In the genomic region with DNA sequence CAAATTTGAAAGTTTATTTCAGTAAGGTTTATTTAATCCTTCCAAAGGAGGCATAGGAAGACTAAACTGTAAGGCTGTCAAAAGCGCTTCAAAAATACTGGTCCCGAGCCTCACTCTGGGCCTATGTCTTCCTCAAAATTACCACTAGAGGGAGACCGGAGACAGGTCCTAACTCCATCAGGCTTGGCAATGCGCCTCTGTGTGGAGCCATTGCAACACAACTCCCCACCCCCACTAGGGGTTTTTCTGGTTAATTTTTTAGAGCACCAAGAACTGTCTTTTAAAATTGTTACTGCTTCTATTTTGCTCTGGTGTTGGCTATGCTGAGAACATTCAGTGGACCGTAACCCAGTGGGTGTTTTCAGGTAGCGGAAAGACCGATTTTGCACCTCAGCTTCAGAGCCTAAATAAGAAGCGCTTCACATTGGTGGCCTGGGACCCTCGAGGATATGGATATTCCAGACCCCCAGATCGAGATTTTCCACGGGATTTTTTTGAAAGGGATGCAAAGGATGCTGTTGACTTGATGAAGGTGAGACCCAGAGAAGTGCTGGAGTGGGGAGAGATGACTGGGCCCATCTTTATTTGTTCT, we compare ENCODE assay signal across 8 mouse cellular contexts. TPM values are rescaled to one million over a fixed set of nuclear protein-coding genes. Genes with fewer than 3 reads are reported as not detected.
A peak's percentile ranks its signal among the peaks of the same experiment; 100 is the strongest.
DNase-seq lines count a peak whose midpoint lies in the region; ATAC-seq lines count a peak whose summit lies in the region.

No protein-coding gene starts in this region.

- DNase-seq in NIH3T3 (ENCODE audit: low read depth) = peak; percentile 93
- peak; percentile 76 for DNase-seq in cerebellum, adult 9-11 months
- DNase-seq in frontal cortex, postnatal 14 days (ENCODE audit: low spot score in 2 of 2) = peak; percentile 66 to 75
- peak; percentile 91 for DNase-seq in hindbrain, embryonic 14.5 days (ENCODE audit: low spot score)
- peak; percentile 77 to 80 for DNase-seq in layer of hippocampus, postnatal 36 days
- DNase-seq in lung, postnatal 25 days (ENCODE audit: low spot score) = peak; percentile 88
- DNase-seq in retina, postnatal 1 day = peak; percentile 85
- DNase-seq in thymus, postnatal 4 days = peak; percentile 73

- H3K4me1 ChIP-seq in hindbrain, embryonic 14.5 days (replicated peaks; ENCODE audit: control insufficient read depth, insufficient read depth, low read length) = no peaks in the 10 kb centered on the region

- no peak overlapping the region for H3K4me3 ChIP-seq in hindbrain, embryonic 14.5 days (replicated peaks; ENCODE audit: low read length)

- no peak overlapping the region for H3K4me2 ChIP-seq in hindbrain, embryonic 14.5 days (replicated peaks)

- no peak overlapping the region; the same call in 1 of the 2 replicates for H3K9ac ChIP-seq in hindbrain, embryonic 14.5 days

- H3K36me3 ChIP-seq in hindbrain, embryonic 14.5 days (replicated peaks; ENCODE audit: control insufficient read depth, insufficient read depth) = peaks cover 26% of the 10 kb centered on the region

- H3K27ac ChIP-seq in hindbrain, embryonic 14.5 days = no peak overlapping the region

- 40% methylated on average over 11 of the region's 11 CpGs for WGBS in hindbrain, embryonic 14.5 days

- no peaks in the 10 kb centered on the region for H3K9me3 ChIP-seq in hindbrain, embryonic 14.5 days (ENCODE audit: control insufficient read depth, low read length)

- no peaks in the 10 kb centered on the region for H3K27me3 ChIP-seq in hindbrain, embryonic 14.5 days (ENCODE audit: control insufficient read depth, insufficient read depth, low read length)

- ATAC-seq in hindbrain, embryonic 14.5 days (ENCODE audit: low FRiP score) = peak; percentile 92

RNA-seq across cellular contexts. Expression of a gene that starts 9.1 kb away (rescaled TPM):
- polyA plus RNA-seq in hindbrain, embryonic 14.5 days (2014; fragmentation: Nextera tagmentation; extraction: Ambion mirVana) = 42.8 and 43.5 TPM in 2 replicates
- 10 to 100 TPM; 48.7 to 55.0 TPM for total RNA-seq in layer of hippocampus, postnatal 36 days (2021)

RNA-seq across cellular contexts. Expression of a gene that starts 31.3 kb away (rescaled TPM):
- 2,565 and 2,873 TPM in 2 replicates for polyA plus RNA-seq in hindbrain, embryonic 14.5 days (2014; fragmentation: Nextera tagmentation; extraction: Ambion mirVana)
- 1,000 to 10,000 TPM; 1,112 to 1,144 TPM for total RNA-seq in layer of hippocampus, postnatal 36 days (2021)

RNA-seq across cellular contexts. Expression of a gene that starts 43.9 kb away (rescaled TPM):
- 42.1 TPM in 2 replicates for polyA plus RNA-seq in hindbrain, embryonic 14.5 days (2014; fragmentation: Nextera tagmentation; extraction: Ambion mirVana)
- 10 to 100 TPM; 38.1 to 43.4 TPM for total RNA-seq in layer of hippocampus, postnatal 36 days (2021)

RNA-seq across cellular contexts. Expression of a gene that starts 44.4 kb away (rescaled TPM):
- polyA plus RNA-seq in hindbrain, embryonic 14.5 days (2014; fragmentation: Nextera tagmentation; extraction: Ambion mirVana) = 6.5 and 8.2 TPM in 2 replicates
- 1 to 10 TPM; 6.0 to 7.6 TPM for total RNA-seq in layer of hippocampus, postnatal 36 days (2021)
